Mouse (Mus musculus) neural tube, embryonic 11.5 days (tissue): ENCODE data around the gene Wdr62. TPM values are rescaled to one million over a fixed set of nuclear protein-coding genes. Genes with fewer than 3 reads are reported as not detected.

Experiments
- ATAC-seq: fragments of 200-750 bp; cut with Nextera tagmentation; 2 replicates; pipeline ENCODE4 v1.8.0; 2017; ENCODE audit warnings: moderate number of reproducible peaks, mild to moderate bottlenecking, moderate TSS enrichment, moderate library complexity; ENCODE audit not compliant: insufficient read depth, low FRiP score, low TSS enrichment
- DNase-seq: peaks from one replicate; pipeline ENCODE4 v3.0.0-alpha.2; 2015; ENCODE audit warnings: low spot score
- H3K27ac ChIP-seq: fragments of 300-500 bp; sonication (generic); 2 replicates; pipeline ENCODE4 v1.5.1; 2014; ENCODE audit warnings: low read depth, mild to moderate bottlenecking, low read length
- H3K27me3 ChIP-seq: fragments of 300-500 bp; sonication (generic); 2 replicates; pipeline ENCODE4 v1.6.1; 2014; ENCODE audit warnings: mild to moderate bottlenecking, low read length, mixed read lengths; ENCODE audit not compliant: control insufficient read depth, insufficient read depth
- H3K36me3 ChIP-seq: fragments of 300-500 bp; sonication (generic); 2 replicates; pipeline ENCODE4 v1.6.1; 2014; ENCODE audit warnings: mild to moderate bottlenecking, low read length, moderate library complexity, mixed read lengths; ENCODE audit not compliant: control insufficient read depth, insufficient read depth
- H3K4me1 ChIP-seq: fragments of 300-500 bp; sonication (generic); 2 replicates; pipeline ENCODE4 v1.6.1; 2014; ENCODE audit warnings: low read length, mixed read lengths; ENCODE audit not compliant: control insufficient read depth, insufficient read depth
- H3K4me2 ChIP-seq: fragments of 300-500 bp; sonication (generic); 2 replicates; pipeline ENCODE4 v1.6.1; 2014; ENCODE audit warnings: low read depth, mild to moderate bottlenecking, moderate library complexity
- H3K4me3 ChIP-seq: fragments of 300-500 bp; sonication (generic); 2 replicates; pipeline ENCODE4 v1.5.1; 2014; ENCODE audit warnings: low read depth, low read length
- H3K9ac ChIP-seq: fragments of 300-500 bp; sonication (generic); 2 replicates; pipeline ENCODE4 v1.6.1; 2014; ENCODE audit warnings: mild to moderate bottlenecking, low read length
- H3K9me3 ChIP-seq: fragments of 300-500 bp; sonication (generic); 2 replicates; pipeline ENCODE4 v1.6.1; 2016; ENCODE audit warnings: low read length; ENCODE audit not compliant: control insufficient read depth
- WGBS: fragments of 180-500 bp; shearing (Covaris S2); extraction: QIAGEN DNeasy Blood & Tissue Kit; methylation state at CpG from one replicate; pipeline ENCODE4 v1.1.7; 2014; 5-methylcytosine and 5-hydroxymethylcytosine counted together
- polyA plus RNA-seq: library from polyadenylated mRNA; unstranded; fragments of >200 nt; fragmentation: Nextera tagmentation; extraction: Ambion mirVana; gene quantifications from 2 replicates; pipeline ENCODE4 v1.2.1, GENCODE M21; 2014

The Wdr62 gene
- polyA plus RNA-seq, 1 experiment from 2014 or later = 12.5 TPM

GRCm38 (mm10) chr7:30280670-30281138 is 485 bp upstream of the Wdr62 start:
- H3K4me3 ChIP-seq = peak overlapping the region; percentile 58
- ATAC-seq = peak; percentile 81
- WGBS = under 1% methylated on average over 20 of the region's 20 CpGs
- H3K27me3 ChIP-seq = no peaks in the 10 kb centered on the region
- no peaks in the 10 kb centered on the region for H3K36me3 ChIP-seq
- peak overlapping the region; percentile 42 for H3K9ac ChIP-seq
- H3K4me1 ChIP-seq = peaks cover 5% of the 10 kb centered on the region
- H3K4me2 ChIP-seq = peak overlapping the region; percentile 85
- H3K27ac ChIP-seq = peak overlapping the region; percentile 94
- no peaks in the 10 kb centered on the region for H3K9me3 ChIP-seq
- peak; percentile 86 for DNase-seq

GRCm38 (mm10) chr7:30279536-30279935 is 683 bp downstream of the Wdr62 start:
- Histone ChIP-seq H3K9me3 (no peaks in the 10 kb centered on the region), H3K4me2 (peak overlapping the region; percentile 85), H3K9ac (peak overlapping the region; percentile 47), H3K27ac (peak overlapping the region; percentile 94; the same call in 1 of the 2 replicates), H3K27me3 (no peaks in the 10 kb centered on the region), H3K36me3 (no peaks in the 10 kb centered on the region), H3K4me1 (peaks cover 5% of the 10 kb centered on the region), H3K4me3 (peak overlapping the region; percentile 58)
- ATAC-seq = 0 out of 2 replicates have a peak, but pooled peaks have one; percentile 9
- DNase-seq = no peak
- 0% methylated on average over 6 of the region's 6 CpGs for WGBS

GRCm38 (mm10) chr7:30278911-30279310 is 1.3 kb downstream of the Wdr62 start:
- H3K4me3 ChIP-seq = peak overlapping the region; percentile 58; the same call in 1 of the 2 replicates
- no peaks in the 10 kb centered on the region for H3K27me3 ChIP-seq
- no peaks in the 10 kb centered on the region for H3K9me3 ChIP-seq
- ATAC-seq (no peak), DNase-seq (no peak)
- H3K27ac ChIP-seq = no peak overlapping the region
- peak overlapping the region; percentile 85 for H3K4me2 ChIP-seq
- 56% methylated on average over 2 of the region's 2 CpGs for WGBS
- H3K36me3 ChIP-seq = no peaks in the 10 kb centered on the region
- peaks cover 5% of the 10 kb centered on the region for H3K4me1 ChIP-seq
- no peak overlapping the region for H3K9ac ChIP-seq

GRCm38 (mm10) chr7:30274383-30274782 is 5.8 kb downstream of the Wdr62 start:
- Histone ChIP-seq H3K9me3 (no peaks in the 10 kb centered on the region), H3K4me3 (no peak overlapping the region), H3K9ac (no peak overlapping the region), H3K4me1 (peaks cover 3% of the 10 kb centered on the region; the same call in 1 of the 2 replicates), H3K27me3 (no peaks in the 10 kb centered on the region), H3K4me2 (no peak overlapping the region), H3K36me3 (no peaks in the 10 kb centered on the region; the same call in 1 of the 2 replicates), H3K27ac (no peak overlapping the region)
- ATAC-seq (no peak), DNase-seq (no peak)
- WGBS = 81% methylated on average over 6 of the region's 6 CpGs

- no peaks in the 10 kb centered on the region for H3K27me3 ChIP-seq
- WGBS = 92% methylated on average over 4 of the region's 4 CpGs
- no peak overlapping the region for H3K4me2 ChIP-seq
- no peak for DNase-seq
- H3K27ac ChIP-seq = no peak overlapping the region
- H3K9ac ChIP-seq = no peak overlapping the region
- no peaks in the 10 kb centered on the region for H3K4me1 ChIP-seq
- no peak for ATAC-seq
- no peaks in the 10 kb centered on the region for H3K9me3 ChIP-seq
- peaks cover 2% of the 10 kb centered on the region; the same call in 1 of the 2 replicates for H3K36me3 ChIP-seq
- H3K4me3 ChIP-seq = no peak overlapping the region
Observed at GRCm38 (mm10) chr7:30269641-30270040, 10.6 kb downstream of the Wdr62 start.

GRCm38 (mm10) chr7:30266780-30267179 is 13.4 kb downstream of the Wdr62 start:
- Histone ChIP-seq H3K9me3 (no peaks in the 10 kb centered on the region), H3K4me2 (no peak overlapping the region), H3K36me3 (peaks cover 2% of the 10 kb centered on the region), H3K4me3 (no peak overlapping the region), H3K4me1 (no peaks in the 10 kb centered on the region), H3K27ac (no peak overlapping the region), H3K9ac (no peak overlapping the region), H3K27me3 (no peaks in the 10 kb centered on the region)
- WGBS = 91% methylated on average over 3 of the region's 3 CpGs
- no peak for DNase-seq
- no peak for ATAC-seq

GRCm38 (mm10) chr7:30265935-30266334 is 14.3 kb downstream of the Wdr62 start:
- H3K9ac ChIP-seq = no peak overlapping the region
- 84% methylated on average over 7 of the region's 7 CpGs for WGBS
- no peaks in the 10 kb centered on the region for H3K27me3 ChIP-seq

GRCm38 (mm10) chr7:30265531-30265930 is 14.7 kb downstream of the Wdr62 start:
- H3K27me3 ChIP-seq = no peaks in the 10 kb centered on the region
- H3K9ac ChIP-seq = no peak overlapping the region
- no peaks in the 10 kb centered on the region for H3K4me1 ChIP-seq
- no peak for DNase-seq
- WGBS = 96% methylated on average over 5 of the region's 5 CpGs
- no peak overlapping the region for H3K4me2 ChIP-seq
- no peaks in the 10 kb centered on the region for H3K9me3 ChIP-seq
- peaks cover 5% of the 10 kb centered on the region for H3K36me3 ChIP-seq
- H3K4me3 ChIP-seq = no peak overlapping the region
- ATAC-seq = no peak
- H3K27ac ChIP-seq = no peak overlapping the region

More at GRCm38 (mm10) chr7:30265935-30266334, 14.3 kb downstream of the Wdr62 start:
- Histone ChIP-seq H3K4me1 (no peaks in the 10 kb centered on the region), H3K4me2 (no peak overlapping the region), H3K27ac (no peak overlapping the region), H3K9me3 (no peaks in the 10 kb centered on the region), H3K4me3 (no peak overlapping the region), H3K36me3 (peaks cover 5% of the 10 kb centered on the region)
- DNase-seq (no peak), ATAC-seq (no peak)

GRCm38 (mm10) chr7:30265041-30265440 is 15.2 kb downstream of the Wdr62 start:
- Histone ChIP-seq H3K4me2 (no peak overlapping the region), H3K27me3 (no peaks in the 10 kb centered on the region), H3K4me3 (no peak overlapping the region), H3K9me3 (no peaks in the 10 kb centered on the region), H3K27ac (no peak overlapping the region), H3K9ac (no peak overlapping the region), H3K4me1 (no peaks in the 10 kb centered on the region), H3K36me3 (peaks cover 5% of the 10 kb centered on the region)
- DNase-seq (no peak), ATAC-seq (no peak)
- WGBS = 90% methylated on average over 2 of the region's 2 CpGs
